Mouse (Mus musculus) urinary bladder, adult 18-20 months (tissue): ENCODE measurements around the gene Smad5.

ENCODE experiments used
- DNase-seq, 2 experiments: peaks; one replicate each; pipeline ENCODE4 v3.0.0; 2022; ENCODE audit warnings: low spot score in 2 of 2, mixed read lengths in 2 of 2

Smad5 gene

GRCm38 (mm10) chr13:56701924-56702323 lies 886 bp upstream of the Smad5 start:
- DNase-seq: no peak

DNA sequence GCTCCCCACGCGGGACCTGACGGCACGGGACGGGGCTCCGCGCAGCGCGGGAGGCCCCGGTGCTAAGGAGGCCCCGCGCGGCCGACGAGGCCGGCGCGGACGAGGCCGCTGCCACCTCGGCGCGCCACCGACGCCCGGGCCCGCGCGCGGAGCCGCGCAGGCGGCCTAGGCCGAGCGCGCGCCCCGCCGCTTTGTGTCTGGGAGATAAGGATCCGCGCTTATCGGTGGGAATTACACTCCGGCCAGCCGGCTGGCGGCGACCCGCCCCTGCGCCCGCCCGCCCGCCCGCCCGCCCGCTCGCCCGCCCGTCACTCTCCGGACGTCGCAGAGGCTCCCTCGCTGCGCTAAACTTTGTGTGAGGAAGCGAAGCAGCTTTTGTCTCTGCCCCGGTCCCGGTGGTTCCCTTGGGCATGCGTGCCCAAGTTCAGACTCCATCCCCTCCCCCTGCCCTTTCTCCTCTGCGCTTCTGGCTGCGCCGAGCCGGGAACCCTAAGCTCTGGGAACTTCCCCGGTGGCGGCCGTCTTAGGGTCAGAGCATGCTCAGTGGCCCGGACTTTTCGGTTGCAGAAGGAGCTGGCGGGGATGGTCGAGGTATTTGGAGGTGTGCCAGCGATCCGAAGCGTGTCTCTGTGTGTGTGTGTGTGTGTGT lies 536 bp downstream of the Smad5 start:
- DNase-seq: peak; percentile 56 to 67

DNA sequence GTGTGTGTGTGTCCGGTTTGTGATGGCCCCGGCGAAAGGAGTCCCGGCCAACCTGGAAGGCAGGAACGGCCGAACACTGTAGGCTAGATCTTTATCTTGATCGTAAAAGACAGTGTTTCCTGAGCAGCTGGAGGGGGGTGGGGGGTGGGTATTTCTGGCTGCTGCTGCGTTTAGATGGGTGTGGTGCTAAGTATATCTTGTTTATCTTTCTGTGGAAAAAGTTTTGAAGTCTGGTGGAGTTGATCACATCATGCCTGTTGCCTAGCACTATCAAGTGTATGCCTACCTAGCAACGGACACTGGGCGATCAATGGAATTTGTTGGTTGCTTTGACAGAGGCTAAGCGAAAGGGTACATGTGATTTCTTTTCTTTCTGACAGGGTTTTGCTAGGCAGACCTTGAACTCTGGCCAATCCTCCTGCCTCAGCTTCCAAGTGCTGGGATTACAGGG lies 1.1 kb downstream of the Smad5 start:
- peak in 1 of 2 experiments; percentile 20 for DNase-seq

- DNase-seq: no peak
Measured at GRCm38 (mm10) chr13:56704596-56704995, 1.8 kb downstream of the Smad5 start.

GRCm38 (mm10) chr13:56707111-56707510 lies 4.3 kb downstream of the Smad5 start:
- DNase-seq: no peak

DNA sequence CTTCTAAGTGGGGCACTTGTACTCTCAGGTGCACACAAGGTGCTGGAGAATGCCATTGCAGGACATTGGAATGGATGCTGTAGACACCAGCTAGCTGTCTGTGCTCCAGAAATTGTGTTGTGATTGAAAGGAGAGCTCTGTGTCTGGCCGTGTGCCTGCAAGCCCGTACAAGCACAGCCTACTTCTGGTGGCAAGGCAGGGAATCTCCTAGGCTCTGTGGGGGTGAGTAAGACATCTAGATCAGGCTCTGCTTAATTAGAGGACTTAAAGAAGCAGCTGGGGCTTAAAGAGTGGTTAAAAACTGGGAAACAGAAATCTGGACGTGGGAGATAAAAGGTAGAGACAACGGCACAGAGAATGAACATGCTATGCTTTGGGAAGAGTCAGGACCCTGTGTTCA lies 4.8 kb downstream of the Smad5 start:
- no peak for DNase-seq

DNA sequence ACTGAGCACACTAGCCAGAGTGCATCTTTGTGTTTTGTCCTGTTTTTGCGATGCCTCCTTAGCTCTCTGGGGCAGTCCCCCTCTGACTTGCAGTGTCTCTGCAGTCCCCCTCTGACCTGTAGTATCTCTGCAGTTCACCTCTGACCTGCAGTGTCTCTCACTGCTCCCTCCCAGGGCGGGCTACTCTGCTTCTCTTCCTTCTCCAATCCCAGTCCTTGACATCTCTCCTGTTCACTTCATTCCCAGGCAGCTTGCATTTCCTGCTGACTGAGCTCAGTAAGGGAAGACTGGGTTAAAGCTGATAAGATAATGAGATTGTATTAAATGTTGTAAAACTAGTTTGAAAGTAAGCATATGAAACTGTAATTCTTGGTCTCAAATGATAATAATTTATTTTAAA lies 7.8 kb downstream of the Smad5 start:
- DNase-seq: no peak

DNA sequence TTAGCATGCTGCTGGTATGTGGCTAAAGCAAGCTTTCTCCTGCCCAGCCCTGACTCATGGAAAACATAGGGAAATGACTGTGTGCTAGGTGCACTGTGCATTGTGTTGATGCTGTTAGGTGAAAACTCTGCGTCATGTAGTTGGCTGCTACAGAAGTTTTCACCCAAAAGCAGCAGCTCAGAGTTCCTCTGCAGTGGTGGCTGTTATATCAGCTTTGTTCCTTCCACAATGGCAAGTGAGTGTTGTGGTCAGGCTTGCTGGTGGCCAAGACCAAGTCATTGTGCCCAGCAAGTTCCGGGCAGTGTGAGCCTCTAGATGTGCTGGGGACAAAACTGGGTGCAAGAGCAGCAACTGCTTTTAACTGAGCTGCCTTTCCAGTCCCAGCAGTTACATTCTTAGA lies 9.4 kb downstream of the Smad5 start:
- no peak for DNase-seq

DNA sequence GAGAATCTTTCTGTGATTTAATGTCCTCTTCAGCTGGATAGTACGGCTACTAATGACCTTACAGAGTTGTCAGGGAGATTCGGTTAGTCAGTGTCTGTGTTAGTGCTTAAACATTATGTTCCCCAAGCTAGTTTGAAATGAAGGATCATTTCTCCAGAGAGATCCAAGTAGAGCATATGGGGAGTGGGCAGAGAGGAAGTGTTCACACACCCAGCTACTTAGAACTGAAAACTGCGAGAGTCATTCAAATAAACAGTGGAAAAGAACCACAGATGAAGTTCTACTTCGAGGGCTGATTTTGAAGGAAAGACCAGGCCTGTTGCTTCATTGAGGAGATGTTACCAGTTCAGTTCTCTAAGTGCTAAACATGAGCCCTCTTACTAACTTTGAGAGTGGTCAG lies 23.7 kb downstream of the Smad5 start:
- no peak for DNase-seq

GRCm38 (mm10) chr13:56729046-56729445 lies 26.2 kb downstream of the Smad5 start:
- no peak for DNase-seq

DNA sequence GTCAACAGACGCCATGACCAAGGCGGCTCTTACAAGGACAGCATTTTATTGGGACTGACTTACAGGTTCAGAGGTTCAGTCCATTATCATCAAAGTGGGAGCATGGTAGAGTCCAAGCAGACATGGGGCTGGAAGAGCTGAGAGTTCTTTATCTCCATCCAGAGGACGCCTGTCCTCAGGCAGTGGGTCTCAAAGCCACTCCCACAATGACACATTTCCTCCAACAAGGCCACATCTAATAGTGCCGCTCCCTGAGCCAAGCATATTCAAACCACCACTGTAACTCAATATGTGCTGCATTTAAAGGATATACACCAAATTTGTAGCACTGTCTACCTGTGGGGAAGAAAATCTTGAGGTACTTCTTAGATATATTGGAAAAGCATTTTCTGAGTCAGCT lies 31.8 kb downstream of the Smad5 start:
- DNase-seq: no peak

DNA sequence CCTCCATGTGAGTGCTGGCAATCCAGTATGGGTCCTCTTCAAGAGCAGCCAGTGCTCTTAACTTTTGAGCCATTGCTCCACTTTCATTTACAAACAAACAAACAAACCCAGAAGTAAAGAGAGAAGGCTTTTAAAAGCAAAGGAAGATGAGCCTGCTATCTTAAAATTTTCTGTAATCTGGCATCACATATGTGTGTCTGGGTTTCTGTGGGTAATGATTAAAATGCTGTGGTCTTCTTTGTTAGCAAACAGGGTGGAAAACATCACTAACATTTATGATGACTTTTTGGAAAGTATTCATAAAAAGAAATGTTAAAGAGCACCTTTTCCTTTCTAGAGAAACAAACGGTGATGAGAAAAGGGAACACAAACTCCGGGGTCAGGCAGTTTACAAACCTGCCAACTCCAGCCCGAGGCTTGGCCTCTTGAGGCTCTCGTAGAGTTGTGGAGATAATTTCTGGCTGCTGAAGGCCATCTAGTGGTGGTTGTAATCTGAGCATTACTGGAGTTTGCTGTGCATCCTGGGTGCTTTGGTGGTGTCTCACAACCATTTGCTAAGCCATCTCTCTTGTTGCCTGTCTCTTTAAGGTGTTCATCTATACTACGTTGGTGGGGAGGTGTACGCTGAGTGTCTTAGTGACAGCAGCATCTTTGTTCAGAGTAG lies 32.5 kb downstream of the Smad5 start:
- DNase-seq: no peak

DNA sequence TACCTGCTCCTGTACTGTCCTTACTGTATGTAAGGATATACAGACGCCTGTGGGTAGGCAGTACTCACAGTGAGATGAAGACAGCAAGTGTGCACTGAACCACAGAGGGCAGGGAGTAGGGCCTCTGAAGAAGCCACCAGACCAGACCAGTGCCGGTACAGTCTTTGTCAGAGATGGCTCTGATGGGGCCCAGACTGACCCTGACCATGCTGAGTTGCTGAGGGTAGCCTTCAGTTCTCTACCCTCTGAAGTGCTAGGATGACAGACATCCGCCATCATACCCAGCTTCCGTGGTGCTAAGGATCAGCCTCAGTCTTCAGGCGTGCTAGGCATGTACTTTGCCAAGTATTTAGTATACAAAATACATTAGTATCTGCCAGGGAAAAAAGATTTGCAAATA lies 36.7 kb downstream of the Smad5 start:
- no peak for DNase-seq

- no peak for DNase-seq
Measured at GRCm38 (mm10) chr13:56740496-56740895, 37.7 kb downstream of the Smad5 start.

GRCm38 (mm10) chr13:56741691-56742090 lies 38.9 kb downstream of the Smad5 start:
- no peak for DNase-seq

DNA sequence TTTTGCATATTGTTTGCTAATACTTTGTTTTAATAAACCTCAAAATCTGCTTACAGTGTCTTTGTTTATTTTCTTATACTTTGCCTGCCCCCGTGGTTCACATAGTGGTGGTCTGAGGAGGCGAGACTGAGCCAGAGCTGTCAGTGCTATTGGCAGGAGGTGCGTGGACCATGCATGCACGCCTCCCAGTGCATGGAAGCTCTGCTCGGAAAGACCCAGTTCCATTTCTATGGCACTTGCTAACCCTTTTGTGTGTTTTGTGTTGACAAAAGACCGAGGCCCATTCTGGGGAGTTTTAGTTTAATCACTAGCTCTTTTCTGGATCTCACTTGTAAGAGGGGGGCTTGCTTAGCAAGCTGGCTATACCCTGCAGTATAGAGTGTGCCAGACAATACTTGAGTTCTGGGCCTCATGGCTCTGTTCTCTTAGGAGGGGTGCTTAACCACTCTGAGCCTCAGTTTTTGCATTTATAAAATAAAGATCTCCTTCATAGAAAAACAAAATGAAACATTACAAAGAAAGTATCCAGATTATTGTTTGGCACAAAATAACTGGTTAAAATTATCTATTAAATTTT lies 39.6 kb downstream of the Smad5 start:
- no peak for DNase-seq

DNA sequence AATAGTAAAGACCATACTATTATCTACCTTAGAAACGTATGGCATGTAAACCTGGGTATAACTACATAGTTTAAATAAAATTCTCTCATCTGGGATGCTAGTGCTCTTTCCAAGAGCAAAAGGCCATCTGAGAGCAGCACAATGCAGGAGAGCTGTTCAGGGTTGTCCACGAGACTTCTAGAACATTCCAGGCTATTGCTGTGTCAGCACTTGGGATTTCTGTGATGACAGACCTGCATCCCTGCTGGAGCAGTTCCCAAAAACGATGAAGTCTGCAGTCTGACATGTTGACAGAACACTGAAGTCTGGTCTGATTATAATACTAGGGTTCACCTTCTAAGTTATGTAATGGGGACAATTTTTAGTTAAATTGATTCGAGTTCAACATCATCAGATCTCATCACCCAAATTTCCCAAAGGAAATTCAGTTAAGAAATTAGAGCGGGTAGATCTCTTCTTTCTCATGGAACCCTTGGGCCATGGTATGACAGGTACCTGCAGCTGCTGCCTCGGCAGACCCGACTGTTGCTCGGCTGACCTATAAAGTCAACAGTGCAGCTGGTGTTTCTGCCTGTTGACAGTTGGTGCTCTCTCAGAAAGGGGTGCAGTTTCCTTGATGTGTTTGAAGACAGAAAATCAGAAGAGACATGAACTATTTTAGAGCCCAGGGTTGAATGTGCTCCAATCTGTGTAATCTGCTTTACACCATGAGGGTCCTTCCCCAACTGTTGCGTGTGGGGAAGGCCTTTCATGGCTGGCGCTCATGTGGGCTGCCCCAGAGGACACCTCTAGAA lies 44.1 kb downstream of the Smad5 start:
- DNase-seq: no peak

DNA sequence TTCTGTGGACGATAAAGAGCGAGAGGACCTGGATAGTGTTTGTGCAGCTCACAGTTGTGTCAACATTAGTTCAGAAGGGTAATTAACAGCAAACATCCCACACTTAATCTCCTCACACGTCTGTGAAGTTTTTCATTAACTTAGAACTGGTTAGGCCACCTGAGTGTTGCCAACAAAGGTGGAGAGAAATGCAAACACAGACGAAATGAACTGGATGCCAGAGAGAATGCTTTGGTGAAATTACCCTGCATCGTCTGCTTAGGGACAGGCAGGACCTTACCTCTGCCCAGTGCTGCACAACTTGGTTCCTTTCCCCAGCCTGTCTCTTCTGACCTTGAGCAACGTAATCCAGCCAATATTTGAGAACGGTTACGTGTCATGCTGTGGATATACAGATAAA lies 44.7 kb downstream of the Smad5 start:
- no peak for DNase-seq

- no peak for DNase-seq
Measured at GRCm38 (mm10) chr13:56749377-56749776, 46.6 kb downstream of the Smad5 start.

DNA sequence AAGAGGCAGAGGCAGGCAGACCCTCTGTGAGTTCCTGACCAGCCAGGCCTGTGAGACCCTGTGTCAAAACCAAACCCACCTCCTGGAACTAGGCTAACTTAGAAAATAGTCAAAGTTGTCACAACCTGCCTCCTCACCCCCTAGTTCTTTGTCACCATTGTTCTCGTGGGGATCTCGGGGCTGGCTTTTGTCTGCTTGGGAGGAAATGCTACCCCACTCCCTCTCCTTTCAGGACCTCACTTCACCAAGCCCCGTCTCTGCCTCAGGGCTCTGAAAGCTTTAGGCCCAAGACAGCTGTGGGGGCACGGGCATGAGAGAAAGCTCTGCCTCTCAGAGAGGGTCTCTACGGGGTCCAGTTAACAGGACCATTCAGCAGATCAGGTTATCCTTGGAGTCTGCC lies 49.0 kb downstream of the Smad5 start:
- DNase-seq: no peak

- no peak for DNase-seq
Measured at GRCm38 (mm10) chr13:56752474-56753191, 49.8 kb downstream of the Smad5 start.
